Mouse (Mus musculus) Muller cell, postnatal 12 days (primary cell): ENCODE measurements around the gene Pdzd2.

ENCODE experiments used
- DNase-seq: peaks from one replicate; pipeline ENCODE4 v3.0.0-alpha.2; 2015; ENCODE audit errors: inconsistent ontology term

The Pdzd2 gene

GRCm38 (mm10) chr15:12732613-12733012 lies 7.1 kb downstream of the Pdzd2 start:
- no peak for DNase-seq

GRCm38 (mm10) chr15:12728381-12728780 lies 11.3 kb downstream of the Pdzd2 start:
- no peak for DNase-seq

- DNase-seq: no peak
These were observed 14.5 kb downstream of the Pdzd2 start for GRCm38 (mm10) chr15:12725256-12725655.

- peak; percentile 76 for DNase-seq
These were observed 17.8 kb downstream of the Pdzd2 start for GRCm38 (mm10) chr15:12721684-12722500.

GRCm38 (mm10) chr15:12718819-12719218 lies 20.9 kb downstream of the Pdzd2 start:
- no peak for DNase-seq

GRCm38 (mm10) chr15:12717410-12717809 lies 22.3 kb downstream of the Pdzd2 start:
- DNase-seq: peak; percentile 17

GRCm38 (mm10) chr15:12716881-12717280 lies 22.8 kb downstream of the Pdzd2 start:
- peak; percentile 58 for DNase-seq

GRCm38 (mm10) chr15:12714322-12714721 lies 25.4 kb downstream of the Pdzd2 start:
- no peak for DNase-seq

- no peak for DNase-seq
These were observed 26.5 kb downstream of the Pdzd2 start for GRCm38 (mm10) chr15:12713216-12713615.

GRCm38 (mm10) chr15:12710036-12710435 lies 29.7 kb downstream of the Pdzd2 start:
- DNase-seq: no peak

GRCm38 (mm10) chr15:12708297-12708696 lies 31.4 kb downstream of the Pdzd2 start:
- DNase-seq: peak; percentile 93

- DNase-seq: no peak
These were observed 32.8 kb downstream of the Pdzd2 start for GRCm38 (mm10) chr15:12706902-12707301.

GRCm38 (mm10) chr15:12700367-12700766 lies 39.4 kb downstream of the Pdzd2 start:
- DNase-seq: peak; percentile 85

- no peak for DNase-seq
These were observed 42.0 kb downstream of the Pdzd2 start for GRCm38 (mm10) chr15:12697741-12698140.

GRCm38 (mm10) chr15:12696889-12697288 lies 42.8 kb downstream of the Pdzd2 start:
- peak; percentile 72 for DNase-seq

GRCm38 (mm10) chr15:12689716-12690381 lies 49.9 kb downstream of the Pdzd2 start:
- DNase-seq: no peak

GRCm38 (mm10) chr15:12682549-12682948 lies 57.2 kb downstream of the Pdzd2 start:
- no peak for DNase-seq

GRCm38 (mm10) chr15:12681891-12682290 lies 57.8 kb downstream of the Pdzd2 start:
- DNase-seq: no peak

GRCm38 (mm10) chr15:12680750-12681149 lies 59.0 kb downstream of the Pdzd2 start:
- DNase-seq: no peak

- DNase-seq: no peak
These were observed 59.7 kb downstream of the Pdzd2 start for GRCm38 (mm10) chr15:12679996-12680395.

GRCm38 (mm10) chr15:12678540-12679112 lies 61.1 kb downstream of the Pdzd2 start:
- no peak for DNase-seq

GRCm38 (mm10) chr15:12675366-12675765 lies 64.4 kb downstream of the Pdzd2 start:
- no peak for DNase-seq

- DNase-seq: no peak
These were observed 65.7 kb downstream of the Pdzd2 start for GRCm38 (mm10) chr15:12674026-12674425.
